Mouse (Mus musculus) olfactory bulb, adult 2 months (tissue): ENCODE results near the gene Ntn1.

Experiments used
- CTCF ChIP-seq: fragments of 200-500 bp; IDR thresholded peaks from 2 replicates; pipeline ENCODE4 v1.5.1; 2012; ENCODE audit warnings: low read depth, mild to moderate bottlenecking, low read length, moderate library complexity; ENCODE audit not compliant: insufficient read depth
- POLR2A ChIP-seq: fragments of 200-500 bp; IDR thresholded peaks from 2 replicates; pipeline ENCODE4 v1.6.1; 2012; ENCODE audit warnings: mild to moderate bottlenecking, low read depth, low read length, moderate library complexity; ENCODE audit not compliant: insufficient read depth

- TF ChIP-seq CTCF (no peak), POLR2A (no peak)
Observed at GRCm38 (mm10) chr11:68431699-68432360, 31.2 kb upstream of the Ntn1 start, which contains the start of gene Pik3r5.
